Mouse (Mus musculus): ENCODE results near the gene Smarcd1. TPM values are rescaled to one million over a fixed set of nuclear protein-coding genes. Genes with fewer than 3 reads are reported as not detected.

The Smarcd1 gene
- polyA plus RNA-seq, 1 experiment from 2014 or later = 29.9 TPM

- 94% methylated on average over 13 of the region's 13 CpGs for WGBS
- no peak for ATAC-seq (ENCODE audit: insufficient number of reproducible peaks, low FRiP score, low TSS enrichment, low read depth)
- H3K4me2 ChIP-seq = no peak overlapping the region
- no peak overlapping the region for H3K4me3 ChIP-seq
- H3K27ac ChIP-seq = no peak overlapping the region
- H3K9ac ChIP-seq = no peak overlapping the region
- H3K36me3 ChIP-seq = peaks cover 92% of the 10 kb centered on the region
- H3K4me1 ChIP-seq = peaks cover 14% of the 10 kb centered on the region
- no peaks in the 10 kb centered on the region for H3K27me3 ChIP-seq
- no peaks in the 10 kb centered on the region for H3K9me3 ChIP-seq
These were observed 6.2 kb downstream of the Smarcd1 start for GRCm38 (mm10) chr15:99708176-99708575.

GRCm38 (mm10) chr15:99710221-99711190 is 8.6 kb downstream of the Smarcd1 start:
- H3K4me2 ChIP-seq = no peak overlapping the region

DNA sequence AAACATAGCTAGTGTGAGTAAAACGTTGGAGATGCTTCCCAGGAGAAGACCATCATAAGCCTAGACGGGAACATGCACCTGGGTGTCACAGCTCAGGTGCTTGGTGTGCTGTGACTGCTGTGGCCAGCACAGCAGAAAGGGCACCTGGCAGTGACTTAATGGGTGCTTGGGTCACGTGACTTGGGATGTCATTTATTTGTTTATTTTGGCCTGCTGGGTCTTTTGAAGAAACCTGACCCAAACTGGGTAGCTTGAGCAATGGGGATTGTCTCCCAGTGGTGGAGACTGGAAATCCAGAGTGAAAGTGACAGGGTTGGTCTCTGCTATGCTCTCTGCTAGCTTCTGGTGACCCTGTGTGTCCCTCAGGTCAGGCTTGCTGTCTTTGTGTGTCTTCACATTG is 9.6 kb downstream of the Smarcd1 start:
- Histone ChIP-seq H3K4me3 (no peak overlapping the region), H3K36me3 (peaks cover 80% of the 10 kb centered on the region), H3K4me2 (no peak overlapping the region), H3K27me3 (no peaks in the 10 kb centered on the region), H3K9me3 (no peaks in the 10 kb centered on the region), H3K4me1 (peaks cover 7% of the 10 kb centered on the region; the same call in 1 of the 2 replicates), H3K27ac (no peak overlapping the region), H3K9ac (no peak overlapping the region)
- ATAC-seq (ENCODE audit: insufficient number of reproducible peaks, low FRiP score, low TSS enrichment, low read depth) = no peak
- 69% methylated on average over 3 of the region's 3 CpGs for WGBS

More at GRCm38 (mm10) chr15:99710221-99711190, 8.6 kb downstream of the Smarcd1 start:
- Histone ChIP-seq H3K4me1 (0 out of 2 replicates have a peak, but pooled peaks cover under 1% of the 10 kb centered on the region), H3K27me3 (no peaks in the 10 kb centered on the region), H3K4me3 (no peak overlapping the region), H3K27ac (no peak overlapping the region), H3K36me3 (peaks cover 87% of the 10 kb centered on the region), H3K9me3 (no peaks in the 10 kb centered on the region), H3K9ac (no peak overlapping the region)
- ATAC-seq (ENCODE audit: insufficient number of reproducible peaks, low FRiP score, low TSS enrichment, low read depth) = no peak
- 91% methylated on average over 10 of the region's 10 CpGs for WGBS

GRCm38 (mm10) chr15:99712666-99713559 is 11.0 kb downstream of the Smarcd1 start:
- H3K9ac ChIP-seq = no peak overlapping the region
- no peaks in the 10 kb centered on the region for H3K27me3 ChIP-seq
- WGBS = 76% methylated on average over 13 of the region's 13 CpGs
- peaks cover 12% of the 10 kb centered on the region; the same call in 1 of the 2 replicates for H3K4me1 ChIP-seq
- no peak overlapping the region for H3K27ac ChIP-seq
- no peaks in the 10 kb centered on the region for H3K9me3 ChIP-seq
- no peak overlapping the region for H3K4me3 ChIP-seq
- H3K36me3 ChIP-seq = peaks cover 66% of the 10 kb centered on the region
- ATAC-seq (ENCODE audit: insufficient number of reproducible peaks, low FRiP score, low TSS enrichment, low read depth) = no peak
- no peak overlapping the region for H3K4me2 ChIP-seq

DNA sequence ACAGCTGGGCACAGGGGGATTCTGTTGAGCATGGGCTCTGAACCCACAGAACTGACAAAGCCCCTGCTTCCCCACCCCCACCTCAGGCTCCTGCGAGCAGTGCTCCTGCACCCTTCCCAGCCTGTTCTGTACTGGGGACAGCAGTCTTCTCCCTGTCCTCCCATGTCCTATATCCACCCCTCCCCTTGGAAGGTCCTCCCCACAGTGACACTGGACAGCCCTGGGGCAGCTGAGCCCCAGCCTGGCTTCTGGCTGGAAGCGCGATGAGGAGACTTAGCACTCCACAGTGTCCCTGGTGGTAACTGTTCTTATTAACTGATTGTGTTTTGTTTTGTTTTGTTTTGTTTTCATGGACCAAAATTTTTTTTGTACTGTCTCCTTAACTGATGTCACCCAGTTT is 11.6 kb downstream of the Smarcd1 start:
- Histone ChIP-seq H3K4me1 (peaks cover 12% of the 10 kb centered on the region; the same call in 1 of the 2 replicates), H3K9ac (no peak overlapping the region), H3K27ac (no peak overlapping the region), H3K36me3 (peaks cover 59% of the 10 kb centered on the region), H3K4me2 (no peak overlapping the region), H3K27me3 (no peaks in the 10 kb centered on the region), H3K9me3 (no peaks in the 10 kb centered on the region), H3K4me3 (no peak overlapping the region)
- no peak for ATAC-seq (ENCODE audit: insufficient number of reproducible peaks, low FRiP score, low TSS enrichment, low read depth)
- WGBS = 80% methylated on average over 3 of the region's 3 CpGs

- ATAC-seq (ENCODE audit: insufficient number of reproducible peaks, low FRiP score, low TSS enrichment, low read depth) = no peak
- WGBS = 71% methylated on average over 4 of the region's 4 CpGs
- Histone ChIP-seq H3K9ac (no peak overlapping the region), H3K4me2 (no peak overlapping the region), H3K36me3 (peaks cover 53% of the 10 kb centered on the region), H3K27ac (no peak overlapping the region), H3K4me1 (peaks cover 12% of the 10 kb centered on the region; the same call in 1 of the 2 replicates), H3K27me3 (no peaks in the 10 kb centered on the region), H3K9me3 (no peaks in the 10 kb centered on the region), H3K4me3 (no peak overlapping the region)
These were observed 12.3 kb downstream of the Smarcd1 start for GRCm38 (mm10) chr15:99714206-99714605.

- H3K9me3 ChIP-seq = no peaks in the 10 kb centered on the region
- H3K4me1 ChIP-seq = peaks cover 12% of the 10 kb centered on the region; the same call in 1 of the 2 replicates
- H3K27ac ChIP-seq = no peak overlapping the region
- H3K36me3 ChIP-seq = peaks cover 46% of the 10 kb centered on the region
- 63% methylated on average over 7 of the region's 7 CpGs for WGBS
- H3K9ac ChIP-seq = no peak overlapping the region
- no peak for ATAC-seq (ENCODE audit: insufficient number of reproducible peaks, low FRiP score, low TSS enrichment, low read depth)
- no peak overlapping the region for H3K4me2 ChIP-seq
- no peaks in the 10 kb centered on the region for H3K27me3 ChIP-seq
- H3K4me3 ChIP-seq = no peak overlapping the region
These were observed 12.9 kb downstream of the Smarcd1 start for GRCm38 (mm10) chr15:99714858-99715257.

DNA sequence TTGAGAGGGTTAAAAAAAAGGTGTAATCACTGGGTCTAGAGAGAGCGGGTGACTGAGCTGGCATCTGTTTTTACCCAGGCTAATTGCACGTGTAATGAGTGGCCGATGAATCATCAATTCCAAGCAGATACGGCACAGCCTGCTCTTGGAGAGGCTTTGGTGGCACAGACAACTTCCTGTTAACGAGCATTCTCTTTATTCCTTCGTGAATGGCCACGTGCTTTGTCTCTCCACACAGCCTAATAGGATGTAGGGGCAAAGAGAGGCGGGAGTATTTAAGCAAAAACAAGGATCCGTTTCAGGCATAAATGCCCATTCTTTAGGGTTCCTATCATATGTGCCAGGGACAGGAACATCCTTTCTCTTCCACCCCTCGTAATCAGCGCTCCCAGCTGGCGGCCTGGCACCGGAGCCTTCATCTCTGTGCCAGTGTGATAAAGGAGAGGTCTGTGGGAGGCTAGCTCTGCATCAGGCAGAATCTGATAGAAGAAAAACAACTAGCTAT is 13.5 kb downstream of the Smarcd1 start:
- H3K36me3 ChIP-seq = peaks cover 41% of the 10 kb centered on the region
- H3K27me3 ChIP-seq = no peaks in the 10 kb centered on the region
- no peak overlapping the region for H3K4me3 ChIP-seq
- no peaks in the 10 kb centered on the region for H3K9me3 ChIP-seq
- H3K9ac ChIP-seq = no peak overlapping the region
- WGBS = 77% methylated on average over 13 of the region's 13 CpGs
- H3K27ac ChIP-seq = no peak overlapping the region
- ATAC-seq (ENCODE audit: insufficient number of reproducible peaks, low FRiP score, low TSS enrichment, low read depth) = no peak
- no peak overlapping the region for H3K4me2 ChIP-seq
- H3K4me1 ChIP-seq = peaks cover 12% of the 10 kb centered on the region; the same call in 1 of the 2 replicates

DNA sequence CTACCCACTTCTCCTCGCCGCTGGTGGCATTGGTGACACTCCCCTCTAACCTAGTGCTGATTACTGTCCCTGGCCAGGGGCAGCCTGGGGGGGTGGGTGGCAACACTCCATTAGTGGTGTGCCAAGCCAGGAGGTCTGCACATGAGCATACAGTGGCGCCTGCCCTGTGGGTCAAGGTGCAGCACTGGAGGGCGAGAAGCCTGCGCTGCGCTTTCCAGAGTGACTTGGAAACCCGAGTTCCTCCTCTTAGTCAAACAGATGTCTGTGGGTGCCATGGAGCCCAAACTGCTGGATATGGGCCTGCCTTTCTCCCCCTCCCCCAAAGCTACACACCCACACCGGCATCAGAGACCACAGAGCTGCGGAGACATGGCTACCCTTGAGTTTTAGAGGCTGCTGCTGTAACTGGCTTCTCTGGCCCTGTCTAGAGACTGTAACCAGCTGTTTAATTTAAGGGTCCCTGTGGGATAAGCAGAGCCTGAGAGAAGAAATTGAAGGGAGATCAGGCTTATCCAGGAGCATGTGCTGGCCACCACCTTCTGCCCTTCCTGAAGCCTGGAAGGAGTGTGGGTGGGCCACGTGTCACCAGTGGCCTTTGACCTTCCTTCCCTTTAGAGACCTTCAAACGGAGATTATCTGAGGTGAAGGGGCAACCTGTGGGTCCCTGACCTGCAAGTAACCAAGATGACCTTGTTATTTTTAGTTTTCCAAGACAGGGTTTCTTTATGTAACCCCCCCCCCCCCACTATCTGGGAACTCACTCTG is 14.2 kb downstream of the Smarcd1 start:
- H3K27ac ChIP-seq = no peak overlapping the region
- H3K27me3 ChIP-seq = no peaks in the 10 kb centered on the region
- H3K4me1 ChIP-seq = peaks cover 12% of the 10 kb centered on the region; the same call in 1 of the 2 replicates
- H3K4me2 ChIP-seq = no peak overlapping the region
- H3K36me3 ChIP-seq = peaks cover 33% of the 10 kb centered on the region
- no peak overlapping the region for H3K9ac ChIP-seq
- WGBS = 66% methylated on average over 11 of the region's 11 CpGs
- ATAC-seq (ENCODE audit: insufficient number of reproducible peaks, low FRiP score, low TSS enrichment, low read depth) = no peak
- no peak overlapping the region for H3K4me3 ChIP-seq
- no peaks in the 10 kb centered on the region for H3K9me3 ChIP-seq

- Histone ChIP-seq H3K9ac (no peak overlapping the region), H3K36me3 (peaks cover 27% of the 10 kb centered on the region), H3K27me3 (no peaks in the 10 kb centered on the region), H3K4me1 (peaks cover 12% of the 10 kb centered on the region; the same call in 1 of the 2 replicates), H3K4me2 (no peak overlapping the region), H3K27ac (no peak overlapping the region), H3K9me3 (no peaks in the 10 kb centered on the region), H3K4me3 (no peak overlapping the region)
- ATAC-seq (ENCODE audit: insufficient number of reproducible peaks, low FRiP score, low TSS enrichment, low read depth) = no peak
- WGBS = 87% methylated on average over 12 of the region's 12 CpGs
These were observed 14.9 kb downstream of the Smarcd1 start for GRCm38 (mm10) chr15:99716814-99717213.

Measured in limb, embryonic 15.5 days (tissue).